Mouse (Mus musculus): Measurements from ENCODE around the gene Trpm8. TPM values are rescaled to one million over a fixed set of nuclear protein-coding genes. Genes with fewer than 3 reads are reported as not detected.

The Trpm8 gene
- polyA plus RNA-seq, 1 experiment, result not detected

DNA sequence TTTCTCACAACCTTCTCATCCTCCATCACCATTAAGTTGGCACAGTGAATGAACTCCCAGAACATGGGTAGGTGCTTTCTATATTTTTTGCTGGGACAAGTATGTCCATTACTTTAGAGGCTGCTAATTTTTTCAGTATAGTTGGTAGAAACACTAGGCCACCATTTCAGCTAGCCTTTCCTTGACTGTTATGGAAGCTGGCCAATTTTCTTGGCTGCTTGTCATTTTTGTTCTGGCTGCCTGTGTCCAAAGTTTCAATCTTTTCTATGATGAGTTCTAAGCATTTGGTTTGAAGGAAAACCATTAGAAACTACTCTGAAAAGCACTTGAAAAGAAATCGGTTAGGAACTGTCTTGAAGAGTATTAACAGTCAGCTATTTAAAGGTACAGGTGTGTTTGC lies 101.0 kb downstream of the Trpm8 start:
- no peak for TF ChIP-seq GATA1 (IDR thresholded peaks at IDR 0.05; ENCODE audit: low read length)

DNA sequence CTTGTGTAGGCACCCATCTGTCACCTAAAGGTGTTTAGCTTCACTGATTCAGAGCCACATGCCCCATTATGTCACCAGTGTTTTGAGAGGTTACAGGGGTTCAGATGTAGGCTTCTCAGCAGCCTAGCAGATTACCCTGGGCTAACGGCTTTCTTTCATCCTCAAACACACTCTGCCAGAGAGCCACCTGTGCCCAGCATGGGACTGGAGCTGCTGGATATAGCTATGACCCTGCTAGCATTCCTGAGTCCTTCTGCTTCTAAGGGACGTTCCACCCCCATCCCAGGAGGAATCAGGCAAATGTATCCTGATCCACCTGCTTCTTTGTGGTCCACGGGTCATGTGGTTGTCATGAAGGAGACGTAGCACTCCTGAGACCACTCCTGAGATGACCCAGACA lies 114.2 kb downstream of the Trpm8 start:
- TF ChIP-seq GATA1 (IDR thresholded peaks at IDR 0.05; ENCODE audit: low read length), result no peak

DNA sequence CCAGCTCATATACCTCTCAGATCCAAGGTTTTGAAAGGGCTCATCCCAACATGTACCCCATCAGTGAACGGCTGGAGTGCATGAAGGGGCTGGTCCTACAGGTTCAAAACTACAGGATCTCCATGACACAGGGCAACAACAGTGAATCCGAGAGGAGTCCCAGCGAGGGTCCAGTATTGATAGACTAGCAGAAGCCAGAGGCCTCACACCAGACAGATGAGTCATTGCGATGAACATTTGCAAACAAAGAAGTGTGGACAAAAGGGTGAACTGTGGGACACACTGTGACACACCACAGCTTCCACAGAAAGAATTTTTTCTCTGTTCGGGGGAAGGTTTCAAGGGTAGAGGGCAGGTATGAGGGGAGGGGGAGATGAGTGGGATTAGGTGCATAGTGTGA lies 115.9 kb downstream of the Trpm8 start:
- no peak for TF ChIP-seq GATA1 (IDR thresholded peaks at IDR 0.05; ENCODE audit: low read length)

GRCm38 (mm10) chr1:88403378-88403777 lies 125.9 kb downstream of the Trpm8 start:
- no peak for TF ChIP-seq GATA1 (IDR thresholded peaks at IDR 0.05; ENCODE audit: low read length)

- TF ChIP-seq GATA1 (IDR thresholded peaks at IDR 0.05; ENCODE audit: low read length), result no peak
Observed at GRCm38 (mm10) chr1:88406078-88406806, 128.8 kb downstream of the Trpm8 start.

GRCm38 (mm10) chr1:88406807-88407198 lies 129.3 kb downstream of the Trpm8 start, which contains the start of gene Spp2:
Gene Spp2, plus strand, starts transcription at chr1:88406961.
- no peak for TF ChIP-seq GATA1 (IDR thresholded peaks at IDR 0.05; ENCODE audit: low read length)

DNA sequence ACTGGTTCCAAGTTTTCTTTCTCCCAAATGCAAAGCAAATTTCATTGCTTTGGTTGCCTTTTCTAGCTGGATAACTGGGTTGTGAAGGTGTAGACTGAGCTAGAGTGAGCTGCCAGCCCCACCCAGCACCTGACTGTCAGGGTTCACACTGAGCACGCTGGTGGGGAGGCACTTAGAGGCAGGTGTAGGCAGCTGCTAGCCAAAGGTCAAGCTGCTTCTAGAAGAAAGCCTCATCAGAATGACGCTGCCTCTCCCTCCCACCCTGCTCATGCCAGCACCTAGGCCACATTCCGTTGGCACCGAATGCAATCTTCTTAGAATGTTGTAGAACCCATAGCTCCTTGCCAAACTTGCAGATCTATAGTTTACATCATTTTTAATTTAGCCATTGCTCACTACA lies 130.9 kb downstream of the Trpm8 start:
- TF ChIP-seq GATA1 (IDR thresholded peaks at IDR 0.05; ENCODE audit: low read length), result no peak

DNA sequence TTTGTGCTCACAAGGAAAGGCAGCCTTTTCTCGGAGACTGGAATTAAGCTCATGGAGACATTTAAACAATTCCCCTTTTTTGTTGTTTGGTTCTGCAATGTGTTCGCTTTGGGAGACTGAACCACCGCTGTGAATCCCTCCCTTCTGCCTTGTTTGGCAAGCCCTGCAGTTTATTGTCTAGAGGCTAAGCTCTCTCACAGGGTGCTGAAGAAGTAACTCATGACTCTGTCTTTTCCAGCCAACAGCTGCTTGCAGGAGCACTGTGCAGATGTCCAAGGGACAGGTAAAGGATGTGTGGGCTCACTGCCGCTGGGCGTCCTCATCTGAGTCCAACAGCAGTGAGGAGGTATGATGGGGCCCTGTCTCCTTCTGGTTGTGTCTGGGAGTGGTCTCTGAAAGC lies 134.6 kb downstream of the Trpm8 start:
- no peak for TF ChIP-seq GATA1 (IDR thresholded peaks at IDR 0.05; ENCODE audit: low read length)

DNA sequence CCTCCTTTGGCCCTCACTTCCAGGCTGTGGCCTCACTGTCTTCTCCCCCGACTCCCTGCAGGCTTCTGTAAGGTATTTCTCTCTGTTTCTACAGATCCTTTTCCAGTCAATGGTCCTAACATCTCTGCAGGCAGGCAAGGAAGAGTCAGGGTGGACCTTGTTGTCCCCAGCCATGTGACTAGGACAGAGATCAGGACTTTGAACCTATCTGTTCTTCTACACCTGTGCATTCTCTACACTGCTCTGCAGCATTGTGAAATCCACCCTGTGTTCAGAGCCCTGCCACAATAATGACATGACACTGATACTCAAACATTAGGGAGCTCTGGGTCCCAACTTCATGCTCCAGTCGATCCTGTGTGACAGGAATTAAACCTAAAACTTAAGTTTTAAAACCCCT lies 141.5 kb downstream of the Trpm8 start:
- TF ChIP-seq GATA1 (IDR thresholded peaks at IDR 0.05; ENCODE audit: low read length), result no peak

- TF ChIP-seq GATA1 (IDR thresholded peaks at IDR 0.05; ENCODE audit: low read length), result no peak
Observed at GRCm38 (mm10) chr1:88422045-88422444, 144.6 kb downstream of the Trpm8 start.

GRCm38 (mm10) chr1:88422846-88423395 lies 145.5 kb downstream of the Trpm8 start:
- no peak for TF ChIP-seq GATA1 (IDR thresholded peaks at IDR 0.05; ENCODE audit: low read length)

DNA sequence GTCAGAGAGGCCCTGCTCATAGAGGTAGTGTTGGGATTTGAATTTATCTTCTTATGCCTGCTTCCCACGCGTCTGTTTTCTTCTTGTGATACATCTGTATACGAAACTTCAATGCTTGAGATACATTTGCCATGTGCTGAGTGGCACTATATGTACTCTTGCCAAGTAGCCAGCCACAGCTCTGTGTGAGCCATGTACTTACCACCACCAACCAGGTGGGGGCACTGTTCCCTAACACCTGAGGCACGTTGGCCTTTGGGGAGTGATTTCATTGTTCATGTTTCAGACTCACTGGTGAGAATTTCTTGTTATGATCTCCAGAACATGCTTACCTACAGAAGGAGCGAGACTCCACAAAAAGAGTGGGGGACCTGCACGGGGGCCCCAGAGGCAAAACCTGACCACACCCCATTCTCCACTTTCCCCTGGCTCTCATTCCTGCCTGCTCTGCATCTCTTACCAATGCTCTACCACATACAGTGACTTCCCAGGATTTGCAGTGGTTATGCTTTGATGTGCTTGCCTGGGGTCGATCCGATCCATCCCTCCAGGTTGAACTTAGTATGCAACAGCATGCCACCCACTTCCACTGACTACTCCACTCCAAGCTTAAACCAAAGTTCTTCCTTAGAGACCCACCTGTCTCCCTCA lies 147.3 kb downstream of the Trpm8 start:
- no peak for TF ChIP-seq GATA1 (IDR thresholded peaks at IDR 0.05; ENCODE audit: low read length)

DNA sequence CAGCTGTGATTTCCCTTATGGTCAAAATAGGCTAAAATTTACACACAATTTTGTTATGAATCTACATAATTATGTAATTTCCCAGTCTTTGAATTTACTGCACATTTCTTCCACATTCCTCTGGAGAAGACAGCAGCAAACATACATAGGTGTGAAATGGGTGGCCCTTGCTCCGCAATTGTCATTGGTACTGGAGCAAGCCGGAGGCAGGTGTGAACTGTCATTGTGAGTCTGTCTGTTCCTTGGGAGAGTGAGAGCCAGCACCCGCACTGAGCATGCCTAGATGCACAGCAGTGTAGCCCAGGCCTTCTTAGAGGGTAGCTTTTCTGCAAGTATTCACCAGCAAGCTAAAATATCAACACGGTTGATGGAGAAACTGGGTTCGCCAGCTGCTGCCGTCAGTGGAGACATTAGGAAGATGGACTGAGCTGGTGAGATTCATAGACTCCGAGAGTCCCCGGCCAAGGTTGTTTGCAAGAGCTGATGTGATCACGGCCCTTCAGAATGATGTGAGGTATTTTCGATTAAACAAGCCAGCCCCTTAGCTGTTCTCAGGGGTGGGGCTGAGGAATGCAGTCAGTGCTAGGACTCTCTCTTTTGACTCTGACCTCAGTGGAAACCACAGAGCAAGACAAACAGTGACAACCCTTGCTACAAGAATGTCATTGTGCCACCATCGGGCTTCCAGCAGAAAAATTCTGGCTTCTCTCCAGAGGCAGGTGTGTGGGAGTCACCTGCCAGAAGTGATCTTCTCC lies 150.7 kb downstream of the Trpm8 start:
- TF ChIP-seq GATA1 (IDR thresholded peaks at IDR 0.05; ENCODE audit: low read length), result no peak

- TF ChIP-seq GATA1 (IDR thresholded peaks at IDR 0.05; ENCODE audit: low read length), result no peak
Observed at GRCm38 (mm10) chr1:88429413-88429812, 152.0 kb downstream of the Trpm8 start.

DNA sequence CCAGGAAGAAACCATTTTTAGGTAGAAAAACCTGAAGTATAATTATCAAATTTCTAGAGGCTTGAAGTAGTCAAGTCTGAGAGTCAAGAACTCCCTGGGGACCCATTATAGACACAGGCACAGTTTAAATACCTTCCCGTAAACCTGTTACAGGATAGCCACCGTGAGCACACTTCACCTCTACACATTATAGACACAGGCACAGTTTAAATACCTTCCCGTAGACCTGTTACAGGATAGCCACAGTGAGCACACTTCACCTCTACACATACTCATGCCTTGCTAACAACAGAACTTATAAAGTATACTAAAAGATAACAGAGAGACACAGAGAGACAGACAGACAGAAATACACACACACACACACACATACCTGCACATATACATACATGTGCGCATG lies 153.8 kb downstream of the Trpm8 start:
- no peak for TF ChIP-seq GATA1 (IDR thresholded peaks at IDR 0.05; ENCODE audit: low read length)

DNA sequence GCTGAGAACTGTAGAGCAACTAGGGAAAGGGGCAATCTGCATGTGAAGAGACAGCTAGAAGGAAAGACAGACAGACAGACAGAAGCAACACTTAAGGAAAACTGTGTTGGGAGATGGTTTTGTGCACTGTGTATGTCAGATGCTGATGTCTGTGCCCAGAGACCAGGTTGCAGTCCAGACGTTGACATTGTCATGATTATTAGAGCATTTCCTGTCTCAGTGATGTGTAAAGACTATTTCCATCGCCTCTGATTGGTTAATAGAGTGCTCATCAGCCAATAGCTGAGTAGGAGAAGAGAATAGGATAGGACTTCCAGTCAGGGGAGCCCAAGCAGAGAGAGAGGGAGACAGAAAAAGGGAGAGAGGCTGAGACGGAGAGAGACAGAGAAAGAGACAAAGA lies 155.1 kb downstream of the Trpm8 start:
- TF ChIP-seq GATA1 (IDR thresholded peaks at IDR 0.05; ENCODE audit: low read length), result no peak
